Comparison of ENCODE assay signal across 19 mouse cellular contexts in genomic region chr8:118785646-118786045, GRCm38 (mm10).
DNase-seq lines count a peak whose midpoint lies in the region; ATAC-seq and TF ChIP-seq lines count a peak whose summit lies in the region.
"Had no signal": no experiment of that assay in that cellular context is flagged by ENCODE, and none has a peak within 500 bp of the region (broad histone marks: within the 10 kb centered on the region; RNA-seq: fewer than 3 reads in every experiment).

No protein-coding gene starts in this region.

- TF ChIP-seq POLR2A in brain, embryonic 14.5 days (IDR thresholded peaks at IDR 0.05; ENCODE audit: borderline replicate concordance, extremely low read depth, insufficient read depth, insufficient read length, poor library complexity, severe bottlenecking) = no peak

- ATAC-seq in monocyte, adult 5-6 weeks (replicated peaks; ENCODE audit: insufficient number of reproducible peaks, low FRiP score, low TSS enrichment, poor library complexity, severe bottlenecking) = no peak
- ATAC-seq: inflammation-experienced regulatory T-cells, adult 6 months had no signal

- peak; percentile 0 for DNase-seq in kidney, postnatal 14 days
- DNase-seq in kidney, postnatal 25 days = no peak
- DNase-seq in brain, embryonic 14.5 days (ENCODE audit: low read depth) = peak; percentile 37
- peak; percentile 63 for DNase-seq in cerebellum, adult 8-10 months
- peak; percentile 27 to 67 for DNase-seq in cerebellum, postnatal 4 days (ENCODE audit: low spot score in 2 of 2)
- no peak for DNase-seq in spleen, adult 12 weeks (ENCODE audit: low spot score)
- DNase-seq: adrenal gland, adult 8-10 months; B cell, adult 2 months; gastrocnemius, postnatal 10 days; heart, adult 18-20 months; kidney, adult 2 months; kidney, postnatal 4 days; layer of hippocampus, adult 9-11 months; liver, embryonic 13.5 days; lung, postnatal 4 days; right cerebral cortex, adult 18-20 months; thymus, postnatal 14 days had no signal

- no peak for TF ChIP-seq CTCF in brain, embryonic 14.5 days (IDR thresholded peaks at IDR 0.05; ENCODE audit: borderline replicate concordance, extremely low read depth, insufficient read depth, insufficient read length)

Comparison
In these comparisons a context has a peak if more than half of its experiments do, and no peak if none do; other contexts are left out.
1. DNase-seq: peak in kidney, postnatal 14 days (single experiment), brain, embryonic 14.5 days (single experiment), cerebellum, adult 8-10 months (single experiment) and cerebellum, postnatal 4 days (2 of 2); none in kidney, postnatal 25 days (0 of 2) and spleen, adult 12 weeks (single experiment).